Mouse (Mus musculus) ES-E14 (cell line): ENCODE measurements around the gene Defb25.

Experiments
- CHD2 ChIP-seq: IDR thresholded peaks from 2 replicates; pipeline ENCODE4 v1.6.1; 2014; ENCODE audit warnings: mild to moderate bottlenecking, low read depth, low read length, inconsistent platforms
- HCFC1 ChIP-seq: IDR thresholded peaks from 2 replicates; pipeline ENCODE4 v1.6.1; 2012; ENCODE audit warnings: low read length, inconsistent platforms, borderline replicate concordance; ENCODE audit not compliant: insufficient read depth
- MAFK ChIP-seq: IDR thresholded peaks from 2 replicates; pipeline ENCODE4 v1.6.1; 2014; ENCODE audit warnings: mild to moderate bottlenecking, low read depth, low read length, inconsistent platforms; ENCODE audit not compliant: insufficient read depth
- ZC3H11A ChIP-seq: IDR thresholded peaks from 2 replicates; pipeline ENCODE4 v1.6.1; 2012; ENCODE audit warnings: low read depth, mild to moderate bottlenecking, inconsistent platforms, low read length, borderline replicate concordance
- ZNF384 ChIP-seq: IDR thresholded peaks from 2 replicates; pipeline ENCODE4 v1.6.1; 2012; ENCODE audit warnings: low read depth, low read length, inconsistent platforms

GRCm38 (mm10) chr2:152616470-152616869 lies 6.4 kb downstream of the Defb25 start:
- TF ChIP-seq ZNF384, result no peak
- TF ChIP-seq ZC3H11A, result no peak
- no peak for TF ChIP-seq CHD2
- no peak for TF ChIP-seq HCFC1
- TF ChIP-seq MAFK, result no peak
